Mouse (Mus musculus): ENCODE results near the gene Impg1. TPM values are rescaled to one million over a fixed set of nuclear protein-coding genes. Genes with fewer than 3 reads are reported as not detected.
"Not testable (repeated sequence)": the region's sequence is repeated elsewhere in the genome, so short reads cannot be mapped to it uniquely, and the experiment has no call there.

Impg1 gene
- polyA plus RNA-seq, 1 experiment from 2014 or later, result not detected

GRCm38 (mm10) chr9:80333998-80334605 is 131.2 kb downstream of the Impg1 start:
- peak; percentile 85 for DNase-seq (ENCODE audit: low spot score, missing footprints)

GRCm38 (mm10) chr9:80333466-80333865 is 131.8 kb downstream of the Impg1 start:
- Histone ChIP-seq H3K36me3 (ENCODE audit: control insufficient read depth, insufficient read depth, low read length) (no peaks in the 10 kb centered on the region), H3K4me1 (ENCODE audit: control insufficient read depth, insufficient read depth, low read length) (peaks cover 2% of the 10 kb centered on the region; the same call in 1 of the 2 replicates), H3K4me2 (no peak overlapping the region), H3K27ac (ENCODE audit: low read depth, low read length) (no peak overlapping the region), H3K9me3 (ENCODE audit: control insufficient read depth, low read length) (no peaks in the 10 kb centered on the region), H3K4me3 (ENCODE audit: low read depth, low read length) (no peak overlapping the region), H3K9ac (ENCODE audit: low read length) (no peak overlapping the region), H3K27me3 (ENCODE audit: control insufficient read depth, insufficient read depth, low read length) (no peaks in the 10 kb centered on the region)
- DNase-seq (ENCODE audit: low spot score, missing footprints) (no peak), ATAC-seq (ENCODE audit: low FRiP score) (no peak)
- WGBS, result 63% methylated on average over 8 of the region's 8 CpGs

More at GRCm38 (mm10) chr9:80333998-80334605, 131.2 kb downstream of the Impg1 start:
- Histone ChIP-seq H3K9me3 (ENCODE audit: control insufficient read depth, low read length) (no peaks in the 10 kb centered on the region), H3K4me1 (ENCODE audit: control insufficient read depth, insufficient read depth, low read length) (peaks cover 2% of the 10 kb centered on the region; the same call in 1 of the 2 replicates), H3K9ac (ENCODE audit: low read length) (no peak overlapping the region), H3K27me3 (ENCODE audit: control insufficient read depth, insufficient read depth, low read length) (no peaks in the 10 kb centered on the region), H3K4me2 (no peak overlapping the region), H3K36me3 (ENCODE audit: control insufficient read depth, insufficient read depth, low read length) (no peaks in the 10 kb centered on the region), H3K27ac (ENCODE audit: low read depth, low read length) (no peak overlapping the region), H3K4me3 (ENCODE audit: low read depth, low read length) (no peak overlapping the region)
- 65% methylated on average over 14 of the region's 14 CpGs for WGBS
- no peak for ATAC-seq (ENCODE audit: low FRiP score)

- Histone ChIP-seq H3K36me3 (ENCODE audit: control insufficient read depth, insufficient read depth, low read length) (no peaks in the 10 kb centered on the region), H3K4me2 (peak overlapping the region; percentile 35; the same call in 1 of the 2 replicates), H3K9me3 (ENCODE audit: control insufficient read depth, low read length) (no peaks in the 10 kb centered on the region), H3K9ac (ENCODE audit: low read length) (no peak overlapping the region), H3K4me3 (ENCODE audit: low read depth, low read length) (no peak overlapping the region), H3K4me1 (ENCODE audit: control insufficient read depth, insufficient read depth, low read length) (peaks cover 2% of the 10 kb centered on the region; the same call in 1 of the 2 replicates), H3K27me3 (ENCODE audit: control insufficient read depth, insufficient read depth, low read length) (no peaks in the 10 kb centered on the region), H3K27ac (ENCODE audit: low read depth, low read length) (no peak overlapping the region)
- DNase-seq (ENCODE audit: low spot score, missing footprints) (peak; percentile 90), ATAC-seq (ENCODE audit: low FRiP score) (peak; percentile 81)
- WGBS, result 24% methylated on average over 14 of the region's 14 CpGs
These were observed 133.1 kb downstream of the Impg1 start for GRCm38 (mm10) chr9:80332153-80332552.

- not testable (repeated sequence) for H3K27ac ChIP-seq (ENCODE audit: low read depth, low read length); H3K27me3 ChIP-seq (ENCODE audit: control insufficient read depth, insufficient read depth, low read length); H3K4me2 ChIP-seq; H3K9me3 ChIP-seq (ENCODE audit: control insufficient read depth, low read length); H3K4me3 ChIP-seq (ENCODE audit: low read depth, low read length); H3K4me1 ChIP-seq (ENCODE audit: control insufficient read depth, insufficient read depth, low read length); ATAC-seq (ENCODE audit: low FRiP score); DNase-seq (ENCODE audit: low spot score, missing footprints); H3K9ac ChIP-seq (ENCODE audit: low read length); H3K36me3 ChIP-seq (ENCODE audit: control insufficient read depth, insufficient read depth, low read length)
- WGBS, result 95% methylated on average over 2 of the region's 2 CpGs
These were observed 144.0 kb downstream of the Impg1 start for GRCm38 (mm10) chr9:80321051-80321887.

GRCm38 (mm10) chr9:80318027-80318426 is 147.3 kb downstream of the Impg1 start:
- no peak for DNase-seq (ENCODE audit: low spot score, missing footprints)
- ATAC-seq (ENCODE audit: low FRiP score), result no peak
- Histone ChIP-seq H3K9ac (ENCODE audit: low read length) (no peak overlapping the region), H3K27me3 (ENCODE audit: control insufficient read depth, insufficient read depth, low read length) (no peaks in the 10 kb centered on the region), H3K36me3 (ENCODE audit: control insufficient read depth, insufficient read depth, low read length) (no peaks in the 10 kb centered on the region), H3K27ac (ENCODE audit: low read depth, low read length) (no peak overlapping the region), H3K9me3 (ENCODE audit: control insufficient read depth, low read length) (no peaks in the 10 kb centered on the region), H3K4me3 (ENCODE audit: low read depth, low read length) (no peak overlapping the region), H3K4me1 (ENCODE audit: control insufficient read depth, insufficient read depth, low read length) (no peaks in the 10 kb centered on the region), H3K4me2 (no peak overlapping the region)
- WGBS, result 86% methylated on average over 6 of the region's 6 CpGs

- H3K27ac ChIP-seq (ENCODE audit: low read depth, low read length), result no peak overlapping the region
- 93% methylated on average over 6 of the region's 6 CpGs for WGBS
- no peaks in the 10 kb centered on the region for H3K36me3 ChIP-seq (ENCODE audit: control insufficient read depth, insufficient read depth, low read length)
- no peak overlapping the region for H3K9ac ChIP-seq (ENCODE audit: low read length)
- H3K4me2 ChIP-seq, result no peak overlapping the region
- no peak overlapping the region for H3K4me3 ChIP-seq (ENCODE audit: low read depth, low read length)
- no peaks in the 10 kb centered on the region for H3K27me3 ChIP-seq (ENCODE audit: control insufficient read depth, insufficient read depth, low read length)
- no peak for DNase-seq (ENCODE audit: low spot score, missing footprints)
- H3K4me1 ChIP-seq (ENCODE audit: control insufficient read depth, insufficient read depth, low read length), result no peaks in the 10 kb centered on the region
- H3K9me3 ChIP-seq (ENCODE audit: control insufficient read depth, low read length), result no peaks in the 10 kb centered on the region
- ATAC-seq (ENCODE audit: low FRiP score), result no peak
These were observed 149.4 kb downstream of the Impg1 start for GRCm38 (mm10) chr9:80315922-80316321.

DNA sequence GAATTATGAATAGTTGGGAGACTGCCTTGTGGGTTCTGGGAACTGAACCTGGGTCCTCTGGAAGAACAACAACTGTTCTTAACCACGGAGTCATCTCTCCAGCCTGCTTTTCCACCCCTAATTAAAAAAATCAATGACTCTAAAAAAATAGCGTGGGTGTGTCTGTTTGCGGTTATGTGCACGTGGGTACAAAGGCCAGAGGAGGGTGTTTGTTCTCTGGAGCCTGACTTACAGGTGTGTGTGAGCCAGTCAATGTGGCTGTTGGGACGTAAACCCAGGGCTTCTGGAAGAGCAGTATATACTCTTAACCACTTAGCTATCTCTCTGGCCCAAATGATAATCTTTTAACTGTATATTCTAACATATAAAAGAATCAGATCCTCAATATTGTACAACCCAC is 151.7 kb downstream of the Impg1 start:
- H3K4me2 ChIP-seq, result no peak overlapping the region
- WGBS, result 87% methylated on average over 5 of the region's 5 CpGs

DNA sequence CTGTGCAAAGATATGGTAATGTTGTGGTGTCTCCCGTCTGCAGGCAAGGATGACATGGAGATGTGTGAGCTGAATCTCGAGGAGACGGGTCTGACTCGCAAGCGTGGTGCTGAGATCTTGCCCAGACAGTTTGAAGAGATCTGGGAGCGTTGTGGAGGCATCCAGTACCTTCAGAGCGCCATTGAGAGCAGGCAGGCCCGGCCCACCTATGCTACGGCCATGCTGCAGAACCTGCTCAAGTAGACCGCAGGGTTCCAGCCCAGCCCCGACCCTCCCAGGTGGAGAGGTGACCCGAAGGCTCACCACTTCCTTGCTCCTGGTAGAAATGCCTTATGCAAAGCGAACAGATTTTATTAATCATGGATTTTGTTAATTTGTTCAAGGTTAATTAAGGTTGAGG is 157.7 kb downstream of the Impg1 start:
- H3K9ac ChIP-seq (ENCODE audit: low read length), result no peak overlapping the region
- no peak overlapping the region for H3K4me2 ChIP-seq
- no peaks in the 10 kb centered on the region for H3K27me3 ChIP-seq (ENCODE audit: control insufficient read depth, insufficient read depth, low read length)
- H3K9me3 ChIP-seq (ENCODE audit: control insufficient read depth, low read length), result no peaks in the 10 kb centered on the region
- 90% methylated on average over 13 of the region's 13 CpGs for WGBS
- no peak overlapping the region for H3K27ac ChIP-seq (ENCODE audit: low read depth, low read length)
- DNase-seq (ENCODE audit: low spot score, missing footprints) (no peak), ATAC-seq (ENCODE audit: low FRiP score) (0 out of 2 replicates have a peak, but pooled peaks have one; percentile 35)
- H3K4me3 ChIP-seq (ENCODE audit: low read depth, low read length), result no peak overlapping the region
- no peaks in the 10 kb centered on the region for H3K36me3 ChIP-seq (ENCODE audit: control insufficient read depth, insufficient read depth, low read length)
- no peaks in the 10 kb centered on the region for H3K4me1 ChIP-seq (ENCODE audit: control insufficient read depth, insufficient read depth, low read length)

More for the DNA sequence above, 151.7 kb downstream of the Impg1 start:
- Histone ChIP-seq H3K4me3 (ENCODE audit: low read depth, low read length) (no peak overlapping the region), H3K27me3 (ENCODE audit: control insufficient read depth, insufficient read depth, low read length) (no peaks in the 10 kb centered on the region), H3K4me1 (ENCODE audit: control insufficient read depth, insufficient read depth, low read length) (no peaks in the 10 kb centered on the region), H3K36me3 (ENCODE audit: control insufficient read depth, insufficient read depth, low read length) (no peaks in the 10 kb centered on the region), H3K9ac (ENCODE audit: low read length) (no peak overlapping the region), H3K27ac (ENCODE audit: low read depth, low read length) (no peak overlapping the region), H3K9me3 (ENCODE audit: control insufficient read depth, low read length) (no peaks in the 10 kb centered on the region)
- ATAC-seq (ENCODE audit: low FRiP score) (no peak), DNase-seq (ENCODE audit: low spot score, missing footprints) (no peak)

GRCm38 (mm10) chr9:80306853-80307252 is 158.4 kb downstream of the Impg1 start:
- no peak overlapping the region for H3K4me3 ChIP-seq (ENCODE audit: low read depth, low read length)
- no peaks in the 10 kb centered on the region for H3K27me3 ChIP-seq (ENCODE audit: control insufficient read depth, insufficient read depth, low read length)
- WGBS, result 42% methylated on average over 11 of the region's 11 CpGs
- no peaks in the 10 kb centered on the region for H3K4me1 ChIP-seq (ENCODE audit: control insufficient read depth, insufficient read depth, low read length)
- H3K4me2 ChIP-seq, result no peak overlapping the region
- no peaks in the 10 kb centered on the region for H3K36me3 ChIP-seq (ENCODE audit: control insufficient read depth, insufficient read depth, low read length)
- no peaks in the 10 kb centered on the region for H3K9me3 ChIP-seq (ENCODE audit: control insufficient read depth, low read length)
- H3K27ac ChIP-seq (ENCODE audit: low read depth, low read length), result no peak overlapping the region
- H3K9ac ChIP-seq (ENCODE audit: low read length), result no peak overlapping the region
- no peak for DNase-seq (ENCODE audit: low spot score, missing footprints)
- ATAC-seq (ENCODE audit: low FRiP score), result peak; percentile 52; the same call in 1 of the 2 replicates
